Mouse (Mus musculus): ENCODE results near the gene Psmc3. TPM values are rescaled to one million over a fixed set of nuclear protein-coding genes. Genes with fewer than 3 reads are reported as not detected.

Gene Psmc3
- total RNA-seq, 1 experiment, result 262 TPM

DNA sequence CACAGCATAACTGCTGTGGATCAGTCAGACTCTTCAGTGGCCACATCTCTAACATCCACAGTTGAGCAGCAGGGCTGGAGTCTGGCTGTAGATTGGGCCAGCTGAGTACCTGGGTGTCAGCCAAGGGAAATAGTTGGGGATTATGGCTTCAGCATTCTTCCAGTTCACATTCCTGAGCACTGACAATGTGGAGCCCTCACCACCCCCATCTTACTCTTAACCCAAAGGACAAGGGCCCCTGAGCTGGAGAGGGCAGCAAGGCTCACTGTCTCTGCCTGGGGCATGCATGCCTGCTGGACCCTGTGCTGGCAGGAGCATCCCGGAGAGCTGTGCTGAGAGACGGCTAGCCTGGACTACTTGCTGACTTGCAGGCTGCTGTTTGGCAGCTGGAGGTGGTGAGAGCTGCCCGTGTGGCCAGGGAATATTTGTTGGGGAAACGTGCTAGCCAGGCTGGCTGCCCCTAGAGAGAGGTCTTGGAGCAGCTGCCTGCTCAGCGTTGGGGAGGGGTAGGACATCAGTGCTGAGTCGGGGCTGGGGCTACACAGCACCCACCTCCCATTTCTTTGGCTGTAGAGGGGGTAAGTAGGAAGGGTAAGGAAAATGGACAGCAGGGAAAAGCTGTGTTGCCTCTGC, 8.2 kb downstream of the Psmc3 start:
- TF ChIP-seq ZC3H11A (IDR thresholded peaks at IDR 0.05; ENCODE audit: borderline replicate concordance, low read depth, low read length) (no peak), CHD2 (IDR thresholded peaks at IDR 0.05; ENCODE audit: low read depth, low read length) (no peak), MAFK (IDR thresholded peaks at IDR 0.05; ENCODE audit: insufficient read depth, low read depth, low read length) (no peak), HCFC1 (IDR thresholded peaks at IDR 0.05; ENCODE audit: borderline replicate concordance, insufficient read depth, low read length) (no peak), ZNF384 (IDR thresholded peaks at IDR 0.05; ENCODE audit: low read depth, low read length) (no peak)
- Histone ChIP-seq H3K4me3 (ENCODE audit: insufficient read depth in 1 of 2, low read depth in 1 of 2, low read length in 2 of 2, poor library complexity in 1 of 2, severe bottlenecking in 1 of 2) (no peak overlapping the region), H3K36me3 (ENCODE audit: control insufficient read depth, insufficient read depth, low read length, poor library complexity, severe bottlenecking) (peaks cover 37% of the 10 kb centered on the region), H3K9me3 (ENCODE audit: control insufficient read depth, insufficient read depth, low read depth, low read length) (no peaks in the 10 kb centered on the region), H3K9ac (ENCODE audit: insufficient read depth, low read depth, low read length, poor library complexity, severe bottlenecking) (no peak overlapping the region), H3K4me1 (ENCODE audit: control insufficient read depth in 2 of 2, insufficient read depth in 2 of 2, low read length in 2 of 2, poor library complexity in 1 of 2) (peaks cover 0 to 8% of the 10 kb centered on the region in 2 experiments; a peak in 2 of 4 replicates), H3K27ac (ENCODE audit: insufficient read depth, low read depth, low read length, poor library complexity, severe bottlenecking) (no peak overlapping the region)
- DNase-seq (ENCODE audit: low read depth, low spot score), result no peak
- in situ Hi-C loops (cut with MboI; ENCODE audit: low sequenced_read_pairs in 2 of 2, unreplicated experiment in 2 of 2), result no loop called here

DNA sequence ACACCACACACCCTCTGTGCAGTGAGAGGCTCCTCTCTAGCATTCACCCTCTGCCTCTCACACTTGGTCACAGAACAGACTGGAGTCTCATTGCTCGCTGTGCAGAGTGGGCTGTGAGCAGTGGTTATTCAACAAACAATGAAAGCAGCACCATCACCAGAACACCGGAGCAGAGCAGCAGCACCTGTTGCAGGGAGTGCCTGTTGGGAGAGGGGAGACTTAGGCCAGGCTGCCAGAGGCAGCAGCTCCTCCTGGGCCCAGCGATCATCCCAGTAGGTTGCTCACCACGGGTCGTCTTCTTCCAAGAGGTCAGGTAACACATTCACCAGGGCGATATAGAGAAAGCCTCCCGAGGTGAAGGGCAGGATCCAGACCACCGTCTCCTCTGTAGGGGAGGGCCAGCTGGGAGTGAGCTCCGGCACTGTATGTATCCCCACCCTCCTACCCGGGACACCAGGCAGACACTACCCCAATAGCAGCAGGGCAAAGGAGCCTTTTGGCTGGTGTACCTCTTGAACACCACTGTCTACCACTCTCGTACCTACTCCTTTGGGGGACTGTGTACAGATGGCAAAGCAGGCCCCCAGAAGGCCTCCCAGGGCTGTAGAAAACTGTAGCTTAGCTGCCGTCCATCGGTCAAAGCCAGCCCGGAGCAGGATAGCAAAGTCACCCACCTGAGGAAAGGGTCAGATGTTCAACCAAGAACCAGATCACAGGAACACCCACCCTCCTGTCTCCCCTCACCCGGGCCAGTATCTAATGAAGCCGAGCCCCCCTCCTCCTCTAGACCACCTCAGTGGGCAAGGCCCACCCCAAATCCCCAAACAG, 9.2 kb downstream of the Psmc3 start:
- no peak overlapping the region for H3K4me3 ChIP-seq (ENCODE audit: insufficient read depth in 1 of 2, low read depth in 1 of 2, low read length in 2 of 2, poor library complexity in 1 of 2, severe bottlenecking in 1 of 2)
- in situ Hi-C loops (cut with MboI; ENCODE audit: low sequenced_read_pairs in 2 of 2, unreplicated experiment in 2 of 2), result no loop called here
- H3K9ac ChIP-seq (ENCODE audit: insufficient read depth, low read depth, low read length, poor library complexity, severe bottlenecking), result no peak overlapping the region
- no peak overlapping the region for H3K27ac ChIP-seq (ENCODE audit: insufficient read depth, low read depth, low read length, poor library complexity, severe bottlenecking)
- H3K36me3 ChIP-seq (ENCODE audit: control insufficient read depth, insufficient read depth, low read length, poor library complexity, severe bottlenecking), result peaks cover 31% of the 10 kb centered on the region
- H3K4me1 ChIP-seq (ENCODE audit: control insufficient read depth in 2 of 2, insufficient read depth in 2 of 2, low read length in 2 of 2, poor library complexity in 1 of 2), result peaks cover 0 to 8% of the 10 kb centered on the region in 2 experiments; a peak in 2 of 4 replicates
- DNase-seq (ENCODE audit: low read depth, low spot score), result no peak
- TF ChIP-seq ZNF384 (IDR thresholded peaks at IDR 0.05; ENCODE audit: low read depth, low read length) (no peak), MAFK (IDR thresholded peaks at IDR 0.05; ENCODE audit: insufficient read depth, low read depth, low read length) (no peak), CHD2 (IDR thresholded peaks at IDR 0.05; ENCODE audit: low read depth, low read length) (no peak), ZC3H11A (IDR thresholded peaks at IDR 0.05; ENCODE audit: borderline replicate concordance, low read depth, low read length) (no peak), HCFC1 (IDR thresholded peaks at IDR 0.05; ENCODE audit: borderline replicate concordance, insufficient read depth, low read length) (no peak)
- H3K9me3 ChIP-seq (ENCODE audit: control insufficient read depth, insufficient read depth, low read depth, low read length), result no peaks in the 10 kb centered on the region

DNA sequence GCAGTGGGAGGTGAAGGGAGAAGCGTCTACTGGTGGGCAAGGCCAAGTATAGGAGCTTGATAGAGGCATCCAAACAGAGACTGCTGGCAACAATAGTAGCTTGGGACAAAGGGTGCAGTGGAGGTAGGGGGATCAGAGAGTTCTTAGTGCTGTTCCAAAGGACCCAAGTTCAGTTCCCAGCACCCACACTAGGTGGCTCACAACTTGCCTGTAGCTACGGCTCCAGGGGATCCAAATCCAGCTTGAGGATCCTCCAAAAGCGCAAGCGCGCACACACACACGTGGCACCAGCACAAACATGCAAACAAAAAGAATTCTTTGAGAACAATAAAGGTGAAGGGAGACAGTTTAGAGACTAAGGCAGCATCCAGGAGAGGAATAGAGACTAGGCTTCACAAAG, 10.4 kb downstream of the Psmc3 start:
- no peak overlapping the region for H3K9ac ChIP-seq (ENCODE audit: insufficient read depth, low read depth, low read length, poor library complexity, severe bottlenecking)
- no peak overlapping the region for H3K27ac ChIP-seq (ENCODE audit: insufficient read depth, low read depth, low read length, poor library complexity, severe bottlenecking)
- H3K36me3 ChIP-seq (ENCODE audit: control insufficient read depth, insufficient read depth, low read length, poor library complexity, severe bottlenecking), result peaks cover 21% of the 10 kb centered on the region
- no peak overlapping the region for H3K4me3 ChIP-seq (ENCODE audit: insufficient read depth in 1 of 2, low read depth in 1 of 2, low read length in 2 of 2, poor library complexity in 1 of 2, severe bottlenecking in 1 of 2)
- DNase-seq (ENCODE audit: low read depth, low spot score), result no peak
- TF ChIP-seq MAFK (IDR thresholded peaks at IDR 0.05; ENCODE audit: insufficient read depth, low read depth, low read length), result no peak
- TF ChIP-seq ZNF384 (IDR thresholded peaks at IDR 0.05; ENCODE audit: low read depth, low read length), result no peak
- no peaks in the 10 kb centered on the region for H3K9me3 ChIP-seq (ENCODE audit: control insufficient read depth, insufficient read depth, low read depth, low read length)
- in situ Hi-C loops (cut with MboI; ENCODE audit: low sequenced_read_pairs in 2 of 2, unreplicated experiment in 2 of 2), result no loop called here
- H3K4me1 ChIP-seq (ENCODE audit: control insufficient read depth in 2 of 2, insufficient read depth in 2 of 2, low read length in 2 of 2, poor library complexity in 1 of 2), result peaks cover 0 to 12% of the 10 kb centered on the region in 2 experiments; a peak in 3 of 4 replicates

DNA sequence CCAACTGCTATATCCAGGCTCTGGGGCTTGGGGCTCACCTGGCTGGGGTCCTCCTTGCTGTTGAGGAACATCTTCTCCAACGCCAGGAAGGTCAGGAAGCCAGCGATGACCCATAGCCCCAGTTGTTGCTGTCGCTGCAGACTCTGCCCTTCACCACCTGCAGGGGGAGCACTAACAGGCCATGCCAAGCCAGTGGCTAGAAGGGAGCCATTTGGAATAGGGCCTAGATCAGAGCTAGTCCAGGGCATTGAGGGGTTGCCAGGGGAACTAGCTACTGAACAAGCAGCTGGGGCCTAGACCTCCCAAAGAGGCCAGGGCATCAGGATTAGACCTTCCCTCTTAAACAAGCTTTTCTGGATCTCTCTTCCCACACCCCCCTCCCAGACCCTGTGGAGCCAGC, 11.7 kb downstream of the Psmc3 start:
- in situ Hi-C loops (cut with MboI; ENCODE audit: low sequenced_read_pairs in 2 of 2, unreplicated experiment in 2 of 2), result no loop called here
- Histone ChIP-seq H3K27ac (ENCODE audit: insufficient read depth, low read depth, low read length, poor library complexity, severe bottlenecking) (no peak overlapping the region), H3K4me1 (ENCODE audit: control insufficient read depth in 2 of 2, insufficient read depth in 2 of 2, low read length in 2 of 2, poor library complexity in 1 of 2) (peaks cover 0 to 11% of the 10 kb centered on the region in 2 experiments; a peak in 3 of 4 replicates), H3K9me3 (ENCODE audit: control insufficient read depth, insufficient read depth, low read depth, low read length) (no peaks in the 10 kb centered on the region), H3K4me3 (ENCODE audit: insufficient read depth in 1 of 2, low read depth in 1 of 2, low read length in 2 of 2, poor library complexity in 1 of 2, severe bottlenecking in 1 of 2) (no peak overlapping the region), H3K36me3 (ENCODE audit: control insufficient read depth, insufficient read depth, low read length, poor library complexity, severe bottlenecking) (peaks cover 15% of the 10 kb centered on the region), H3K9ac (ENCODE audit: insufficient read depth, low read depth, low read length, poor library complexity, severe bottlenecking) (no peak overlapping the region)
- no peak for DNase-seq (ENCODE audit: low read depth, low spot score)
- TF ChIP-seq CHD2 (IDR thresholded peaks at IDR 0.05; ENCODE audit: low read depth, low read length) (no peak), HCFC1 (IDR thresholded peaks at IDR 0.05; ENCODE audit: borderline replicate concordance, insufficient read depth, low read length) (no peak)

Data from ES-E14 (cell line).